Mouse (Mus musculus) heart, postnatal 4 days (tissue): Measurements from ENCODE around the gene Tmed6. TPM values are rescaled to one million over a fixed set of nuclear protein-coding genes. Genes with fewer than 3 reads are reported as not detected.
"Not testable (repeated sequence)": the region's sequence is repeated elsewhere in the genome, so short reads cannot be mapped to it uniquely, and the experiment has no call there.

Experiments
- DNase-seq: peaks from one replicate; pipeline ENCODE4 v3.0.0; 2021
- total RNA-seq, 2 experiments: library from RNA; stranded (reverse); gene quantifications; 2 replicates each; pipeline ENCODE4 v1.2.3; 2021

Tmed6 gene
- not detected for total RNA-seq

DNA sequence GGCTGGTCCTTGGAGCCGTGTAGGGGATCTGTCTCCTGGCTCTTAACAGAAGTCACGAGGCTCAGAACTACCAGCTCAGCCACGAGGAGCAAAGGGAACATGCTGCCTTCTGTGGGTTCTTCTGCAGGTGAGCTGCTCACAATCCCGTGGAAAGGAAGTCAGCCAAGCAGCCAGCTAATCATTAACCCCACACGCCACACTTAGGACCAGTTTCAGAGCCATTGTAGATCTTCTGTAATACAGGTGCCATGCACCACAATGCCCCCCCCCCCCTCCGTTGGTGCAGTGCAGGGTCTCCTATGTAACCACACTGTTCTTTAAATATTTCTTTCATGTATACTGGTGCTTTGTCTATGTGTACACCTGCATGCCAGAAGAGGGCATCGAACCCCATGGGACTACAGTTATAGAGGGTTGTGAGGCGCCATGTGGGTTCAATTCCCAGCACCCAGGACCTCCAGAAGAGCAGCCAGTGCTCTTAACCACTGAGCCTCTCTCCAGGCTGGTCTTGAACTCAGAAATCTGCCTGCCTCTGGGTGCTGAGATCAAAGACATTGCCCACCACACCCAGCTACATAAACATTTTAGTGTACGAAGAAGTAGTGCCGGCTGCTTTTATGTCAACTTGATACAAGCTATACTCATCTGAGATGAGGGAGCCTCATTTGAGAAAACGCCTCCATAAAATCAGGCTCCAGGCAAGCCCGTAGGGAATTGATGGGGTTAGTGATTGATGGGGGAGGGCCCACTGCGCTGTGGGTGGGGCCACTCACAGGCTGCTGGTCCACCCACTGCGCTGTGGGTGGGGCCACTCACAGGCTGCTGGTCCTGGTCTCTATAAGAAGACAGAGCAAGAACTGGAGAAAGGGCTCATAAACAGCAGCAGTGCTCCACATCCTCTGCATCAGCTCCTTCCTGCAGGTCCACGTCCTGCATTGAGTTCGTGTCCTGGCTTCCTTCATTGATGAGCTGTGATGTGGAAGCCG is at the start of gene Tmed6:
Tmed6 (minus strand) TSS at position 134 of the 986 bp plus-strand sequence.
- DNase-seq: peak; percentile 28

DNA sequence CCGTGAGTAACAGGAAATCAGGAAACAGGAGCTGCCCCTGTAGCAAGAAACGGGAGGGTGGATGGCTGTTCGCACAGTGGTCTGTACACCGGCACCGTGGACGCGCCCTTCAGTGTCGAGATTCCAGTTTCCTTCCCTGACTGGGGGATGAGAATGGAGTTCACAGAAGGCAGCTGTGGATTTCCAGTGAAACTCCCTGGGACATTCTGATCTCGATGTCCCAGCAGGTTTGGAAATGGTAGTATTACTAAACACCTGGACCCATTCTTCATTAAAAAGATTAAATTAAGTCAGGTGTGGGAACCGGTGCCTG is 49.5 kb upstream of the Tmed6 start:
- no peak for DNase-seq

DNA sequence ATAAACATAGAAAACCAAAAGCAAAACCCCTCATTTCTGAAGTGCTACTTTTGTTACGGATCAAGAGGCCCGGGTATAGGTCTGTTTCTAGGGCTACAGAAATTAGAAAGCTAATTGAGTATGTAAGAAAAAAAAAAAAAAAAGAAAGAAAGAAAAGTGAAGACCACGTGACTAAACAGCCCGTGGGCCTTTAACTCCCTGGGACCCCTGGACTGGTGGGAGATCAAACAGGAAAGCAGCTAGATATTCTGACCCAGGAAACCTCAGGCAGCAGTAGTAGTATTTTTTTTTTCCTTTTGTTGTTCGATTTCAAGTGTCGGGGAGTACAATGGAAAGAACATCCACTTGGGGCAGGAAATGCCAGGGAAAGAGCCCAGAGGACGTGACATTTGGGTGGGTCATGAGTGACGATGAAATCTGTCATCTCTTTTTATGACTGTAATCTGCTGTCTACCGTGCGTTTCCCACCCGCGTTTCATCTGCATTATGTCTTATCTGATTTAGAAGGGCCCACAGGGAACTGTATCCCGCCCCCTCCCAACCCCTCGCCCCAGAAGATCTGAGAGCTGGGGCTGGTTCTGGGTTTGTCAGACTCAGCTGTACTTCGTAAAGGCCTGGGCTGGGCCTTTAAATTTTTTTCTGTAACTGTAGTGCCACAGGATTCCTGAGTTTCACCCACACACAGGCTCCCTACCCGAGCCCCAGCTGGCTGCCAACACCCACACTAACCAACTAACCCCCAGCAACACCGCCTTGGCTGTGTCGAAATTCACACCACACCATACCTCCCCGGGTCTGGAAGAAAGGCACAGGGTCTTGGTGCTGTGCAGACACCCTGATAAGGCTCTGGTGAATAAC is 48.9 kb upstream of the Tmed6 start:
- DNase-seq: peak; percentile 14

DNA sequence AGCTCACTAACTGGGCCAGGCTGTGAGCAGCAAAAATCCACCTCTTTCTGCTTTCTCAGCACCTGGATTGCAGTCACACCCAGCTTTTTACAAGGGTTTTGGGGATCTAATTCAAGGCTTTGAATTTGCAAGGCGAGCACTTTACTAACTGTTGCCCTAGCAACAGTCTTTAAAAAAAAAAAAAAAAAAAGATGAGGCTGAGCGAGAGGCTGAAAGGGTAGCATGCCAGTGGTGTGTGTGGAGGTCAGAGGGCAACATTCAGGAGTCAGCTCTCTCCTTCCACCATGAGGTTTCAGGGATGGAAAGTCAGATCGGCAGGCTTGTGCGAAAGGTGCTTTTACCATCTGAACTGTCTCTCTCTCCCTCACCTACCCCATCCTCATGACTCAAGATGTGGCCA is 47.8 kb upstream of the Tmed6 start:
- DNase-seq: no peak

DNA sequence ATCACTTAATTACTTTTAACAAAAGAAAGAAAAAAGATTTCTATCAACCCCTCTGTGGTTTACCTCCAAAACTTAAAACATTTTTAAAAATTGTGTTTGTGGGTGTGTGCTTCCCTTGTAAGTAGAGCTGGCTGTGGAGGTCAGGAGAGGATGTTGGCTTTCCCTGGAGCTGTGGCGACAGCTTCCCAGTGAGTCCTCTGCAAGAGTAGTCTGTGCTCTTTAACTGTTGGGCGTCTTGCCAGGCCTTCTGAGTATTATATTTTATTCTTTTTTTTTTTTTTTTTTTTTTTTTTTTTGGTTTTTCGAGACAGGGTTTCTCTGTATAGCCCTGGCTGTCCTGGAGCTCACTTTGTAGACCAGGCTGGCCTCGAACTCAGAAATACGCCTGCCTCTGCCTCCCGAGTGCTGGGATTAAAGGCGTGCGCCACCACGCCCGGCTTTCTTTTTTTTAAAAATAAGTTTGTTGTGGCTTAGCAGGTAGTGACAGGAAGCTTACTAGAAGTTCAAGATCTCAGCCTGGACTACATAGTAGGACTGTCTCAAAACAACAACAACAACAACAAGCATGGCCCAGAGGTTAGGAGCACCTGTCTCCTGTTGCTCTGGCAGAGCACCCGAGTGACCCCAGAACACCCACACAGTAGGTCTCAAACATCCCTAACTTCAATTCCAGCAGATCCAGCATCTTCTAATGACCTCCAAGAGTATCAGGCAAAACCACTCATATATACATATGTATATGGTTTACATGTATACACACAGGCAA is 46.1 kb upstream of the Tmed6 start:
- DNase-seq: peak; percentile 36

DNA sequence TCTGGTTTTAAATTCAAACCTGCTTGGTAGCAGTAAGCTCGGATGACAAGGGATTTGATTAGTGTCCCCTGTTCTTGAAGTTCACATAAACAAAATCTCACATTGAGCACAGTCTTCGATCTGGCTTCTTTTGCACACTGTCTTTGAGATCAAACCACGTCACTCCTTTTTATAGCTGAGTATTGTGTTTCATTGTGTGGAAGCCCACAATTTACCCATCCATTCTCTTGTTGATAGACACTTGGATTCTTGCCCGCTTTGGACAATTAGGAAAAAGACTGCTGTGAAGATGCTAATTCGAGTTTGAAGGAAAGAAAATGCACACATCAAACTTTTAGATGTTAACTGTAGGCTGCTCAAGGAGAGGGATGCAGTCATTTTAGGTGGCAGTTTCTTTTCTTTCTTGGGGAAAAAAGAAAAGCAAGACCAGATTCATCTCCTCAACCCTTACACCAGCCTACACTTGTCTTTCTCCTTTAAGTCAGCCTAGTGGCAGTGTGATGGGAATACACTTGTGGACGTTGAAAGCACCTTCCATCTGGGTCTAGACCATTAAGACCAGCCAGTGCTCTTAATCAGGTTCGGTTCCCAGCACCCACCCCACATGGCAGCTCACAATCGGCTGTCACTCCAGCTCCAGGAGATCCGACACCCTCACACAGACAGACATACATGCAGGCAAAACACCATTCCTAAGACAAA is 45.3 kb upstream of the Tmed6 start:
- no peak for DNase-seq

DNA sequence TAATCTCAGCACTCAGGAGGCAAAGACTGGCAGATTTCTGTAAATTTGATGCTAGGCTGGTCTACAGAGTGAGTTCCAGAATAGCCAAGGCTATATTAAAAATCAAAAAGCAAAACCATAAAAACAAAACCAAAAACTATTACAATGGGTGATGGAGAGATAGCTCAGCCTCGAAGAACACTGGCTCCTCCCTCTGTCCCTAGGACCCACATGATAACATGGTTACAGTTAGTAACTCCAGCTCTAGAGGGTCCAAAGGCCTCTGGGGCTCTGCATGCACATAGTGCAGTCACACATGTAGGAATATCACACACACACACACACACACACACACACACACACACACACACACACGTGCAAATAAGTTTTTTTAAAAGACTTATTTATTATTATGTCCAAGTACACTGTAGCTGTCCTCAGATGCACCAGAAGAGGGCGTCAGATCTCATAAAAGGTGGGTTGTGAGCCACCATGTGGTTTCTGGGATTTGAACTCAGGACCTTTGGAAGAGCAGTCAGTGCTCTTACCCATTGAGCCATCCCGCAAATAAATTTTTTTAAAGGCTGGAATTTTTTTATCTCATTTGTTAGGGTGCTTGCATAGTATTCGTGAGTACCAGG is 44.5 kb upstream of the Tmed6 start:
- no peak for DNase-seq

DNA sequence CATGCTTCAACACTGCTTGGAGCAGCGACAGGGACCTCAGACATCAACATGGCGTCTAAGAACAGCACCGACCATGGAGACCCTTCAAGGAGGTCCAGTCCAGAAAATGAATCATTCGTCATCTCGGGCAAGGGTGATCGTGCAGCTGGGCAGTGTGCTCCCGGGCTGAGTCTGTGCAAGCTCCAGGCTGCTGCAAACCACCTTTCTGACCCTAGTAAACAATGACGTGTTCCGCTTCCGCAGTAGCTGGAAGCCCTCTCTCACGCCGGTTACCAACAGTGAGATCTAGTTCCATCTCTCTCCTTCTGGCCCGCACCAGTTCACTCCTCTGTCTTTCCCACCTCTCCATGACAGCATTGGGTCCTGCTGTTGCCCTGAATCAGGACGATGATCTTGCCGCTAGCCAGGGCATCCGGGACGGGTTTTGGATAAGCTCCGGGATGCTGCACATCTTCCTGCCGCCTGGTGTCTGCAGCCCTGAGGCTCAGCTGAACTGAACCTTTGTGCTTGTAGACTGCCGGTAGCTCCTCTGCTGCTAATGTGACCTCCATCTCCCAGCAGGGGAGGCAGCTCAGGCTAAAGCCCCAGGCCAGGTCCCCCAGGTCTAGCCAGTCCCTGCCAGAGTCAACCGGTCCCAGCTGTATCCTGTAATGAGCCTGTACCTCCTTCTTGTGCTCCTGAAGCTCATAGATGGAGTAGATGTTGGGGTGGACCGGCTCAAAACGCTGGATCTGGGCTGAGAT is 43.7 kb upstream of the Tmed6 start:
- DNase-seq: no peak

DNA sequence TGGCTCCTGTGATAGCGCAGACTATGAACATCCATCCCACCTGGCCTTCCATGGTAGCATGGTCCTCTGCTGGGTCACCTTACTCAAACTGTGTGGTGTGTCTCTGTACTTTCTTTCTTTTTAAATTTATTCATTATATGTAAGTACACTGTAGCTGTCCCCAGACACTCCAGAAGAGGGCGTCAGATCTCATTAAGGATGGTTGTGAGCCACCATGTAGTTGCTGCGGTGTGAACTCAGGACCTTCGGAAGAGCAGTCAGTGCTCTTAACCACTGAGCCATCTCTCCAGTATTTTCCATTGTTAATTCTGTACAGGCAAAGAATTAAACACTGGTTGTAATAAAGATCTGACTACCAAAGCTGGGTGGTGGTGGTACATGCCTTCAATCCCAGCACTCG is 42.6 kb upstream of the Tmed6 start:
- not testable (repeated sequence) for DNase-seq

DNA sequence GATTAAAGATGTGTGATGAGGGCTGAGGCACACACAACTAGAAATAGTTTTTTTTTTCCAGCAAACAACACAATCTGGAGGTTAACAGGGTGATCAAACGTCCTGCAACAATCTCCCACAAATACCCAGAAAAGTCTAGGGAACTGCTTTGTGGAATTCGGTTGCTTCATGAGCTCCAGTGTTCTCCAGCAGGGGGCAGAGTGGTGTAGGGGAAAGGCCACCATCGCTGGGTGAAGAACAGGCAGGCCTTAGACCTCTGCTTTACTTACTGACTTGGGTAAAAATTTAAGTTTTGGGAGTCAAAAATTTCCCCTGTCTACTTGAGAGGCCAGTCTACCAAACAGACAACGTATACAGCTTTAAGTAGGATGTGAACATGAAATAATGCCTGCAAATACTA is 39.1 kb upstream of the Tmed6 start:
- peak; percentile 90 for DNase-seq

DNA sequence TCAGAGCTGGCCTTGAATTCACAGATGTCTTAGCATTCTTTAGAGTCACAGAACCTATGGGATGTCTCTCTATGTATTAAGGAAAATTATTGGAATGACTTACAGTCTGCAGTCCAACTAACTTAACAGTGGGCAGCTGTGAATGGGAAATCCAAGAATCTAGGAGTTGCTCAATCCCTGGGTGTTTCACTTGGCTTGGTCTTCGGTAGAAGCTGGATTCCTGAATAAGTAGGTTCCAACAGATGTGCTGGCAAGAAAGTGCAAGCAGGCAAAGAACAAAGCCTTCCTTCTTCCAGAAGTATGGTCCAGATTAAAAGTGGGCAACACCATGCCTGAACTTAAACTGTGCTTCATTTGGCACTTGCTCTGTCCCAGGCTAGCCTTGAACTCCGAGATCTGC is 35.2 kb upstream of the Tmed6 start:
- no peak for DNase-seq

DNA sequence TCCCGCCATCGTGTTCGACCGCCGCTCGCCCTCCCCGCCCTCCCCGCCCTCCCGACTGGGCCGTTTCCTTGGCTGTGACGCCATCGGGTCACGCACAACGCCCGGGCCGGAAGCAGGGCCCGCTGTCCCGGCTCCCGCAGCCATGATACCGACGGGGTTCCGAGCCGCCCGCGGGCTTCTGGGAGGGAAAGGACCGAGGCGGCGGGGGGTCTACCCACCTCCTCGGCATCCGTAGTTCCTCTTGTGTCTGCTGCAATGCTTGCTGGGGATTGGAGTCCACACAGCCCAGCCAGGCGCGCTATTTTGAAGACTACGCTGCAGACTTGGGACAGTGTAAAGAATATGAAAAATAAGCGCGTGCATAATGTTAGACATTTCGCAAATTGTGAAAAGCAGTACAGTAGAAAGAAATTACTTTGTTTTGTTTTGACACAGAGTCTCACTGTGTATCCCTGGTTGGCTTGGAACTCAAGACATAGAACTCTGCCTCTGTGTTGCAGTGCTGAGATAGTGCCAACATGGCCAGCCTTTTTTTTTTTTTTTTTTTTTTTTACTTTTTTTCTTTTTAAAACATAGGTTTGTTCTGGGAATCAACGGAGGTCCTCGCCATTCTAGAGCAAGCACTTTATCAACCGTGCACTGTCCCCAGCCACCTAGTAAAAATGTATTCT is 31.1 kb upstream of the Tmed6 start, which contains the start of gene Terf2:
Terf2 (minus strand) TSS at position 182 of the 671 bp plus-strand sequence.
- peak; percentile 95 for DNase-seq

DNA sequence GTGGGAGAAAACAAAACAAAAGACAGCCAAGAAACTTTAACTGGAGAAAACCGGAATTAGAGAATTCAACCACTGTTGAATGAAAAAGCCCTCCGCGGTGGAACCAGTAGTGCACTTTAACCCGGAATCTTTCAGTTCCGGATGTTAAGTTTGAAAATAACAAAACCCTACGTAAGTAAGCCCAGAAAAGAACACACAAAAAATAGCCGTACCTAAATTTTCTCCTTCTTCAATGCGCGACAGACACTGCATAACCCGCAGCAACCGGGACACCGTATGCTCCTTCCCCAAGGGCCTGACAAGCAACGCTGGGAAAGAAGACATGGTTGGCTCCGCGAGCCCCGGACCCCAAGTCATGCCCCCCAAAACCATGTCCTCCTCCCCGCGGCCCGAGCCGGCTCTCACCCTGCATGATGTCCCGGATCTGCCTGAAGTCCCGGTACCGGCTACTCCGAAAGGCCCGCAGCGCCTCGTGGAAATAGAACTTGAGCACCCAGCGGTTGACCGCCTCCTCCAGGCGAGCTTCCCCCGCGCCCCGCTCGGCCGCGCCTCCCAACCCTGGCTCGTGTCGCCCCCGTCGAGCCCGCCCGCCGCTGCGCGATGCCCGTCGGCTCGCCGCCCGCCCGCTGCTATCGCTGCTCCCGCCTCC is 30.4 kb upstream of the Tmed6 start:
- no peak for DNase-seq

DNA sequence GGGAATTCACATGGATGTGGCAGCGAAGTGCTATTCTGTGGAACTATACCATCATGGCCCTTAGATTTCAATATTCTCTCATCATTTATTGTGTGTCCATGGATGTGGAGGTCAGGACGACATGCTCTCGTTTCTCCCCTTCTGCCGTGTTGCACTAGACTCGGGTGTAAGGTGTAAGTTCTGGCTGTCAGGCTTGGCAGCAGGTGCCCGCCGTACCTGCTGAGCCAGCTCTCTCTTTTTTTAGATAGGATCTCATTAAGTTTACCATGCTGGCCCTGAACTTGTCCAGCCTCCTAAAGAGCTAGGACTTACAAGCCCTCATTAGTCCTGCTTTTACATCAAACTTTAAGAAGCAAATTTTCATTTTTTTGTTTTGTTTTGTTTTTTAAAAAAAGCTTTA is 25.1 kb upstream of the Tmed6 start:
- DNase-seq: no peak

DNA sequence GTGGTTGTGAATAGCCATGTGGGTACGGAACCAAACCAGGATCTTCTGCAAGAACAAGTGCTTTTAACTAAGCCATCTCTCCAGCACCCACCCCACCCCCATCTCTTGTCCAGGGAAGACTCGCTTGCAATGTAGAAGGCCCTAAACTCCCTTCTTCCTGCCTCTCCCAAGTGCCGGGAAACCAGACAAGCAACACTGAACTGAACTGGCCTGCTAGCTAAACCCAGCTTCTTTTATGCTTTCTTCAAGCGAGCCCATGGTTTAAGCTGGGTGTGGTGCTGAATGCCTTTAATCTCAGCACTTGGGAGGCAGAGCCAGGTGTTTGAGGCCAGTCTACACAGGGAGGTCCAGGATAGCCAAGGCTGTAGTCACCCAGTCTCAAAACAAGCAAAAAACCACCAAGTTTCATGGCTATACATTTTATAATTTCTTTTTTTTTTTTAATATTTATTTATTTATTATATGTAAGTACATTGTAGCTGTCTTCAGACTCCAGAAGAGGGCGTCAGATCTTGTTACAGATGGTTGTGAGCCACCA is 23.2 kb upstream of the Tmed6 start:
- no peak for DNase-seq

DNA sequence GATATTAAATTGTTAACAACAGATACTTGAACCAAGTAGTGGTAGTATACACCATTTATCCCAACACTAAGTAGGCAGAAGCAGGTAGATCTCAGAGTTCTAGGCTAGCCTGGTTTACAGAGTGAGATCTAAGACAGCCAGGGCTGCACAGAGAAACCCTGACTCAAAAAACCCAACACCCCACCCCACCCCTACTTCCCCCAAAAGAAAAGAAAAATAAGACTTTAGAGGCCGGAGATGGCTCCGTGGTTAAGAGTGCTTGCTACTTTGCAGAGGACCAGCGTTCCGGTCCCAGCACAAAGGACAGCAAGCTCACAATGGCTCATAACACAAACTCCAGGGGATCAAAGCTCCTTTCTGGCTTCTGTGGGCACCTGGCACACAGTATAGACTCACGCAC is 20.6 kb upstream of the Tmed6 start:
- DNase-seq: no peak

DNA sequence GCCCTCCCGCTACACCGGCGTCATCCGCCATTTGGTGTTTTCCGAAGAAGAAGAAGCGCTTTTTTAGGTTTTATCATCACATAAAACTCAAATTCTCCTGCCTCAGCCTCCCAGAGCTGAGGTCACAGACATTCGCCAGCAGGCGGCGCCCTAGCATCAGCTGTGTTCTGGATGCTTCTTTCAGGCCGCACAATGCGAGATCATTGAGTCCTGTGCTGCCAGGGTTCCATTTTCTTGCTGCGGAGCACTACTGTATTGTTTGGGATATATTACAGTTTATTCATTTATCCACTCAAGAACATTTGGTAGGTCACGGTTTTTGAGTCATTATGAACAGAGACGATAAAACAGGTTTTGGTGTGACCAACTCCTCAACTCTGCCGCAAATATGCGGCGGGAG is 19.9 kb upstream of the Tmed6 start:
- DNase-seq: no peak

DNA sequence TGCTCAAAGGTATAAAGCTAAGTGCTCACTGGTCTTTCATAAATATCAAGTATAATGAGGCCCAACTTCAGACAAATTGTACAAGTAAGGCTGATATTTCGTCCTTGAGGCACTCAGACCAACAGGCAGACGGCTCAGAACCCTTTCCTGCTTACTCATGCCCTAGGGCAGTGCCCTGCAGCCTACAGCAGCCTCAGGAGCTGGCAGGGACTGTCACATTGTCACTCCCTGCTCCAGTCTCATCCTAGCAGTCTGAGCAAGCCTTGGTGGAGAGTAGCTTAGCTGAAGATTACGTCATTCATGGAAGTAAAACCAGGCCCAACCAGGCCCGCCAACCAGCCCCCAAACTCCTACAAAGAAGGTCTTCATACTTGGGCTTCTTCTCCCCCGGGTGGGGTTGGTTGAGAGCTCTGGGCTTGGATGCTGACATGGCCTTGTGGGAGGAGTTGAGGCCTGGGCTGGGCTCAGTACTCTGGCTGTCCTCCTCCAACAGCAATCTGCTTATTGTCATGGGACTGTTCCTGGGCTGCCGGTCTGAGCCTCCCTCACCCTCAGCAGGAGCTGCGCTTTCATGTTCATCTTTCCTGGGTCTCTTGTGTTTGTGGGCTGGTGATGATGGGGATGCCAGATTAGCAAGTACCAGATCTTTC is 10.9 kb upstream of the Tmed6 start:
- peak; percentile 32 for DNase-seq

DNA sequence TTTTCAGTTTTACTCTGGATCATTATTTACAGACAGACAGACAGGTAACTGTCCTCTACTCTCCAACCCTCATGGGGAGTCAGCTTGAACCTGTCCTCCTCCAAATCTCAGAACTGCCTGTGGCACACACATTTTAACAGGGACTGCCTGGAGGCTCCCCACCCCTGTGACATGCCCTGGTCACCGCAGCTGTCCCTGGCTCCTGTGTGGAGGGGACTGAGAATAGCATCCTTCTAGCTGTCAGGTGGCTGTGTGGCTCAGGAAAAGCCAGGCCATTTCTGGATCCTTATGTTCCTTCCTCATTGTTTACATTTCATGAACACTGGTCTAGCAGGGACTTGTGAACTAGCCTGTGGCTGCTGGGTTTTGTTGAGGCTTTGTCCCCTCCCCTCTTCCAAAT is 8.7 kb upstream of the Tmed6 start:
- no peak for DNase-seq
